Mouse (Mus musculus) urinary bladder, postnatal 36 days (tissue): Measurements from ENCODE around the gene Cdk15.

Experiments
- DNase-seq, 2 experiments: peaks; one replicate each; pipeline ENCODE4 v3.0.0; 2022; ENCODE audit warnings: low spot score in 2 of 2, mixed read lengths in 1 of 2

Cdk15 gene

DNA sequence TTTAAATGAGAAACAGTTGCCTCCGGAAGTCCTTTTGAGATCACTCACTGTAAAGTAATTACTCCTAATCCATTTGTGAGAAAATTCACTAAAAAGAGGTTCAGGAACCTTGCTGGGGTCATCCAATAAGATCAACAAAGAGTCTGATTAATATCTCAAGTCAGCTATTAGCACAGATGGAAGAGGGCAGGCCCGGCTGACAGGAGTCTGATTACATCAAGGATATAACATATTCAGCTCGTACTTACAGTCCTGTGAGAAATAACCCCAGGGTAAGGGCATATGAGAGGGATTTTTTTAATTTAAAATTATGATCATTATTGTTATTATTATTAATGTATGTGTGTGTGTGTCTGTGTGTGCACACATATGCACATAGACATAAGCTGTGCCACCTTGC is 15.5 kb downstream of the Cdk15 start:
- DNase-seq, result no peak

DNA sequence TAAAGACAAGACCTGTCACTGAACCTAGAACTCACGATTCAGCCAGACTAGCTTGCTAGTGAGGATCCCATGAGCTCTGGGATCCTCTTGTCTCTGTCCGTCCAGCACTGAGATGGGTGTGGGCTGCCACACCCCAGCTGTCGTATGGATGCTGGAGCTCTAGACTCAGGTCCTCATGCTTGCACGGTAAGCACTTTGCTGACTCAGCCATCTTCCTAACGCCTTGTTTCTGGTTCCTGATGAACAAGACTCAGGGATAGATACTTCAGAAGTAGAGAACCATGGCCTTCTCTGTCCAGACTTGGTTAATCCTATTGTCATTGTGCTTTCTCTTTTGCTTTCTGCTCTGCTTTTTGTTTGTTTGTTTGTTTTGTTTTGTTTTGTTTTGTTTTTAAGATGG is 29.2 kb downstream of the Cdk15 start:
- no peak for DNase-seq

DNA sequence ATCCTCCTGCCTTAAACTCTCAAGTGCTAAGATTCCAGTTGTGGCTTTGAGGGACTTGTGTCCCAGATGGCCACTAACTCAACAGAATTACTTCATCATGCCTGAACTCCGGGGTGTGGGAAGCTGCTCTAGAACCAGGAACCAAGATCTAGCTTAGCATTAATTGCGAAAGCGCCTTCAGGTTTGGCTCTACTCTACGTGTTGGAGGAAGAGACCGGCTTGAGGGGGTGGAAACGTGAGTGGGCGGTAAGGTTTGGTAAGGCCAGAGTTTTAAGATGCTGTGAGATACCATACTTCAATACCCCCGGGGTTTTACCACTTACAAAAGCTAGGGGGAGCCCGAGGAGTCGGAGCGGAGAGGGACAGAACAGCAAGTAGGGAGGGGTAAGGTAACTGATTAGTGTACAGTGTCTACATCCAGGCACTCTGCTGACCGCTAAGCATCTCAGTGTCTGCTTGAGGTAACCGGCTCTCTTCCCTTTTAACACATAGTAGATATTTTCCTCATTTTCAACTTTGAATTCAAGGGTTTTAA is 29.7 kb downstream of the Cdk15 start:
- no peak for DNase-seq

DNA sequence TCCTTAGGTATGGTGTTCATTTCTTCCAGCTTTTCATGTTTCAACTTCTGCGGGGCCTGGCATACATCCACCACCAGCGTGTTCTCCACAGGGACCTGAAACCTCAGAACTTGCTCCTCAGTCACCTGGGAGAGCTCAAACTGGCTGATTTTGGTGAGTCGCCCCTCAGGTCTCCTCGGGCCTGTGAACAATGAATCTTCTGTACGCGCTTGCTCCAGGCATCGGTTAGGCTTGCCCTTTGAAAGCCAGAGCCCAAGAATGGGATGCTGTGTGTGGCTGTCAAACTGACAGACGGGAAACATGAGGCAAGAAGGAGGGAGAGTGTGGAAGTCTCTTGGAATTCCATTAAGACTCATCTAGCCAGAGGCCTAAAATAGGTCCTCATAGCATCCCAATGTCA is 31.0 kb downstream of the Cdk15 start:
- DNase-seq, result no peak

DNA sequence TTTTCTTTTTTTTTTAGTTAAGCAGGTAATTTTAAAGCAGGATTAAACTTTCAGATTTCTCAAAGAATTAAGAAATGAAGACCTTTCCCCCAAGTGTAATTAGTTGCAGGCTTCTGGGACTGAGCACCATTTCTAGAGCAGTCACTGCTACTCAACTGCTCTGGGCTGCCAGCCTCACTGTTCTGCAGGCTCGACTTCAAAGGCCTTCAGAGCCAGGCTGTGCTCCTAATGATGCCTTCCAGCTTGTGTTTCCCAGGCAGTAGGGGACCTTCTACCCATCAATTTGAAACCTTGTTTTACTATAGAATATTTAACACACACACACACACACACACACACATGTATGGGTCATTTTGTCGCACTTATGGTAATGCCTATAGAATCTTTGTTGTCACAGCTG is 34.9 kb downstream of the Cdk15 start:
- no peak for DNase-seq

DNA sequence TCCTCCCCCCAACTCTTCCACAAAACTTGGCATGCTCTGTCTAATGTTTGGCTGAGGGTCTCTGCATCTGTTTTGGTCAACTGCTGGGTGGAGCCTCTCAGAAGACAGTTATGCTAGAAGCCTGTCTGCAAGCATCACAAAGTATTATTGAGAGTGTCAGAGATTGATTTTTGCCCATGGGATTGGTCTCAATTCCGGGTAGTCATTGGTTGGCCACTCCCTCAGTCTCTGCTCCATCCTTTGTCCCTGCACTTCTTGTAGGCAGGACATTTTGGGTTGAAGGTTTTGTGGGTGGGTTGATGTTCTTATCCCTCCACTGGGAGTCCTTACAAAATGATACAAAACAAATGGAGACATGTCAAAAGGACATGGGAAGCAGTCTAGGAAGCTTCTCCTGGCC is 39.1 kb downstream of the Cdk15 start:
- no peak for DNase-seq

DNA sequence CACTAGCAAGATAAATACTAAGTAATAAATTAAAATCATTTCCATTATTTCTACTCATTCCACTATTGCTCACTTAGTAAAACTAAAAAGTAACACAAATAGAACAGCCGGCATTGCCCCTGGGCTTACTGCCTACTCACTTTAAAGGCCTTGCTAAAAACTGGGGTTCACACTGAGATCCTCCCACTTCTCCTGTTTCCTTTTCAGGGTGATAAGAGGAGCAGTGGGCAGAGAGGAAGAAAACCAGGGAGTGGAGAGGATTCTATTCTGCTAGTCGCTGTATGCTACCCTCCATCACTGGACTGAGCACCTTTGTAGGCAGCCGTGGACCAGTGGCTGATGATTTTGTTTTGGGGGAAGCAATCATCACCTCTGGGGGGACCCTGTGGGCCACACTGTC is 40.5 kb downstream of the Cdk15 start:
- no peak for DNase-seq

DNA sequence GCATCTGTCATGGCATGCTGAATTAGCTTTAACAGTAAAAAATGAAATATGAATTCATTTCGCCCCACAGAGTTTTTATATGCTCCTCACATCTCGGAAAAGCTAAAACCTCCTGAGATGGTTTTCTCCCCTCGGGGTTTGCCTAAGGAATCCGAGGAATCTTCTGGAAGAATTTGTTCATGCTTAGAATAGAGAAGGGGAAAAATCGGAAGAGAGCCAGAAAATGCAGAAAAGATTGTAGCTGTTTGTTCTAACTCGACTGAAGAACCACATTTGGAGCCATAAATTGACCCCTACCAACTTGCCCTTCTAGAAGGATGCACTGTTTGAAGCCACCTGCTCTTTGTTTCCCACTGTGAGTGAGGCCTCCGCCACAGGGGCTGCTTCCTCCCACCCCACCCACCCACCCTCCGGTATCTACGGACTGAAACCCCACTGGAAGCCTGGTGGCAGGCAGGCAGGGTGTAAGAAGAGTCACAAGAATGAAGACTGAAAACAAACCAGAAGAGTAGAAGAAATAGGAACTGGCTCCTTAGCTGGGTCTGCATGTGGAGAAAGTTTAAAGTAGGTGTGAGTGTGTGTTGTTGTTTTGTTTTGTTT is 41.9 kb downstream of the Cdk15 start:
- no peak for DNase-seq

DNA sequence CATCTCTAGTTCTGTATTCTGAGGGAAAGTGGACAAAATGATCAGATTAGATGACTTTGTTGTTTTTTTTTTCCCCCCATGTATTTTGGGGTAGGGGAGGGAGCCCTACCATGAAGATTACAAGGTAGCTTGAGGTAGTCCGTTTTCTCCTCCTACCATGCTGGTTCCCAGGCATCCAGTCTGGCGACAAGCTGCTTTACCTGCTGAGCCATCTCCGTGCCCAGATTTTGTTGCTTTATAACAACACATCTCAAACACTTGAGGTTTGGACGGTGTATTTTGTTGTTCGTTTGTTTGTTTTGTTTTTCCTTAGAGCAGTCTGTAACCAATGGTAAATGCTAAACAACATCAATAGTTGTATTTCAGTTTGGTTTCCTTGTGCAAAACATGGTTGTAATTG is 50.6 kb downstream of the Cdk15 start:
- no peak for DNase-seq

DNA sequence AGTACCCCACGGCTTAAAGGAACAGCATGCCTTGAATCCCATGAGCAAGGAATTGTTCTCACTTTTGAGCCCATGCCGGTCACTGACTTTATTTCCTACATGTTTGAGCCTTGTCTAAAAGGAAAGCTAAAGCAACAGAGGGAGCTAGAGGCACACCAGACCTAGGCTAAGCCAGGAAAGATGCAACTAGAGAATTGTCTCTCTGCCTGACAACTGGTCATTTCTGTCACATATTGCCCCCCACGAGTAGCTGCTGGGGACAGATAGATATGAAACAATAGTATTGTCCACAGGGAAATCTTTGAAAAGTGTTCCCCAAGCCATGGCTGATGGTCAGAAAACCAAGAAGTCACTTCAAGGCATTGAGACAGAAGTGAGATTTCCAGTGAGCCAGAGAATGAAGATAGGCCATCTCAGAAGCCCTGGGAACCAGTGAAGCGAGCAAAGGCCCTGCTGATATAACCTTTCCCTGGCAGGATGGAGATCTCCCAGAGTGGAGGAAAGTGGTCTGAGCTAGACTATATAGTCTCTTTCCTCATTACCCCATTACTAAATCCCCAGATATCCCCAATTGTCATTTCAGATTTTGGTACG is 54.7 kb downstream of the Cdk15 start:
- DNase-seq, result no peak

DNA sequence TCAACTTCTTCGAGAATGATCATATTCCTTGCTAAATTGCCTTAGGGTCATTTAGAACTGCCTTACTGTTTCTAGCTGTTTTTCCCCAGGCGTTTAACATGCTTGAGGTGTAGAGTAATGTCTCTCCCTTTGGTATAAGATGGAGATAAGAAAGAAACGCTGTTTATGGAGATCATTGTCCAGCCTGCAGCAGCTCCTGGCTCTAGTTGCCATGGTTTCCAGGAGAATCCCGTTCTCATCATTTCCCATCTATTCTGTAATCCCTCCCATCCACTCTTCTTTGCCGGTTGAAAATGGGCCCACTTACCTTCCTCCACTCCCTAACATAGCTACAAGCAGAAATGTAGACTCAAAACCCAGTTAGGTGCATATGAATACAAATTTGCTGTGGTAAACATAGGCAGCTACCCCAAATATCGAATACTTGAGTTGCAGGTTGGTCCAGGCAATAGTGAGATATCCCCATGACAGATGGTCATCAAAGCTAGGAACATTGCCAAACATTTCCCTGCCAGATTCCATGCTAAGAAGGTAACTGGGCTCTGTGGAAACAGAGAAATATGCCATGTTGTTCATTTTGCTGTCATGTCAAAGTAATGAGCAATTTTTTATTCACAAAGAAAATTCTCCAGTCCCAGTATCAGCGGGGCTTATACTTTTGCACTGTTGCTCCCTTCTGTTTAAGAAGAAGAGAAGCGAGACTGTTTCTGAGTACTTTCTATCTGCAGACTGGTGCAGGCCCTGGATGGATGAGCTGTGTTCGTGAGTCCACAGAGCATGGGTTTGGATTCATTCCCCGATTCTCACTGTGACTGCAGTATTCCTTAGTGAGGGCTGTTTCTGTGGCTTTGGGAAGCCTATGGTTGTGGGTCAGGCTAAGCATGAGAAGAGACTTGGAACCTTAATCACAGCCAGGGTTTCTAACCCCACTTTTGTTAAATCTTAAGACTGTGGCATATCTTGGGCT is 55.8 kb downstream of the Cdk15 start:
- DNase-seq, result no peak

DNA sequence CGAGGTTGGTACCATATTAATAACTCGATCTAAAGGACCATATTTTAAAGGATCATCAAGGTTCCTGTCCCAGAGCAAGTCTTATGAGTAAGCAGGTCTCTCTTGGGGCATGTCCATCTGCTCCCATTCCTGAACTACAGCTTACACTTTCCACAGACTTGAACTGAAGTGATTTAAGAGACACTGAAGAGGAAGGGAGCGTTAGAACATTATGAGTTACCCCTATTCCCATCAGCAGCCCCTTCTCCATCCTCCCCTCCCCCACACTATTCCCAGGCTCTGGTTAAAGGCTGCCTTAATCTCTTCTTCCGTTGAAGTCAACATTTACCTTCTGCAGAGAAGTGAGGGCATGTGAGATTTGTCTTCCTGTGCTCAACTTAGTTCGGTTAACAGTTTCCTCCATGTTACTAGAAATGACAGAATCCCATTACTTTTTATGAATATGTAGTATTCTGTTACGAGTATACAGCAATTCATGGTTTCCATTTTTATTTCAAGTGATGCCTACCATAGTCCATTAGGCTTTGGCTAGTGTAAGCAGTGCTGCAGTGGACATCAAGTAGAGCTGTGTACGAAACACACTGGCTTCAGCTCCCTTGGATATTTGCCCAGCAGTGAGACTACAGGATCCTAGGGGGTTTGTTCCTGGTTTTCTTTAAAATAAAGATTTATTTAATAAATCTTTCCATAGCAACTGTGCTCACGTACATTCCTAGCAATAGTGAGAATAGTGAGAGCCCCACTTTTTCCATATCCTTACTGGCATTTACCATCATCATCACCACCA is 56.6 kb downstream of the Cdk15 start:
- no peak for DNase-seq

DNA sequence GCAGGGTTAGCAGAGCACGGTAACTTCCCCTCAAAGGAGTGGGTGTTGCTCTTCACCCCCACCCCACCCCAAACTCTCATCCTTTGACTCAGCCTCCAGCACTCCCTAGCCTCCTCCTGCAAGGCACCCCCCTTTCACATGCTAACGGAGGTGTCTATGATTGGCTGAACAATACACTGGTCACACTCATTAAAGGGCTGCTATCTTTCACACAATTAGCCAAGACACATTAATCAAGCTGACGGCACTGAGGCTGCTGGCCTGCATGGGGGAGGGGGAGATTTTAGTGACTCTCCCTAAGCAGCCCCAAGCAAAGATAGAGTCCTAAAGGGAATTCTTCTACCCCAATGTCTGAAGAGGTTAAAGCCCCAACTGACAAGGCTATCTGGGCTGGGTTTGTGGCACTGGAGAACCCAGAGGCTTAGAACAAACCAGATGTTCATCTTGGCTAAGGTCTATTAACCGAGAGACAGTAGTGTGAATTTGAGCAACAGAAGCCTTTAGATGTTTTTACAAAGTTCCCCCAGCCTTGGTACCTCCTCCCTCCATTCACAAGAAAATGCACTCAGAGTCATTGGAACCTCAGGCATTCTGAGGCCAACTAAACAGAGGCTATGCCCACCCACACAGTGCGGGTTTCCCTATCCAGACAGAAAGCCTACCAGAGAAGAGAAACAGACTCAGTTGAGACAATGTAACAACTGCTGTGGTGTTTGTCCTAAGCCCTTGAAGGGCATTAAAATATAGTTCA is 58.5 kb downstream of the Cdk15 start:
- no peak for DNase-seq

DNA sequence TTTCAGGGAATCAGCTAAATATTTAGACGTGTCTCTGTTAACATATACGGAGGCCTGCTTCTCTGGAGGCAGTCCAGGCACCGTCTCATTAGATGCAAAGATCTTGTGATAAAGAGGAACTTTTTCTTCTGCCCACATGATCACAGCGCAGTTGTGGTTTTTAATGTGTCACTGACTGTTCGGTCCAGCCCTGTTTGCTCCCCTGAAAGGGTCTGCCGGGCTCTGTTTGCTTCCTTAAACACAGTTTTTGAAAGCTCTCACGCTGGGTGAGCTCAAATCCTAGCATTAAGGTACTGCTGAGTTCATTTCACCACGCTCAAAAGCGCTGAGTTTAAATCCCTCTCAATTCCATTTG is 59.3 kb downstream of the Cdk15 start:
- no peak for DNase-seq

DNA sequence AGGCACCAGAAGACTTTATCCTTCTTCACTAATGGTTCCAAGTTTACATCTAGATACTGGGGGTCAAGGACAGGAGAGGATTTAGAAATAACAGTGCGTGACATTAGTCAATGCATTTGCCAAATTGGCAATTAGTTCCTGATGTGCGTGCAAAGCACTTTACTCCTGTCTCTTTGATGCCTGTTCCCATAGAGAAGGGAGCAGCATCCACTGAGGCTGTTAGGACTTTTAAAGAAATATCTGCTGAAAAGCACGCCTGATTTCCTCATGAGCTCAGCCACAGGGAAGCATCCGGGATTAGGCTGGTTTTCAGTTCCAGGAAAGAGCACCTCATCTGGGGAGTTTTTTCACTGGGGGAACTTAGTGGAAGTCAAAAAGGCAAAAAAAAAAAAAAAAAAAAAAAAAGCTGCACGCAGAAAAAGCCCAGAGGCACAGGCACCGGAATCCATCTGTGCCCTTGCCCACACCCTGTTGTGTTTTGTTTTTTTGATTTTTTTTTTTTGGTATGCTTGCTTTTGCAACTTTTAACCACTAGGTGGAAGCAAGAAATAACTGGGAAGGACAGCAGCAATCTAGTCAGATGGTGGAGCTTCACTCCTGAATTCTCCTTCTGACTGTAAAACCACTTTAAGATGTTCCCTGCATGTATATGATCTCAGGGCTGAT is 59.8 kb downstream of the Cdk15 start:
- no peak for DNase-seq

DNA sequence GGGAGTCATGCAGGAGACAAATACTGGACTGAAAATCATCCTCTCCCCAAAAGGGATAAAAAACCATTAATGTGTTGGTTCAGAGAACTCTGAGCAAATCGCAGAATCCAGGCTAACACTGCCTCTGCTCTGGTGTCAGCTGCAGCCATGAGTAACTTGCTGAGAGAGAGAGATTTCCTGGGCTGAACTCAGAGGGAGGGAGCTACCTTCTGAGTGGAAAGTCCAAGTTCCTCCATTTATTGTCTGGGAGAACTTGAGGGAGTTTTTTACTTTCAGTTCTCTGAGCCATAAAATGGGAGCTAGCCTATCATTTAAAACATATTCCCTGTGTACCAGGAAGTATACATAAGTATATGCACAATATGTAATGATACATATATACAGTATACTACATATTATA is 60.7 kb downstream of the Cdk15 start:
- DNase-seq, result no peak

DNA sequence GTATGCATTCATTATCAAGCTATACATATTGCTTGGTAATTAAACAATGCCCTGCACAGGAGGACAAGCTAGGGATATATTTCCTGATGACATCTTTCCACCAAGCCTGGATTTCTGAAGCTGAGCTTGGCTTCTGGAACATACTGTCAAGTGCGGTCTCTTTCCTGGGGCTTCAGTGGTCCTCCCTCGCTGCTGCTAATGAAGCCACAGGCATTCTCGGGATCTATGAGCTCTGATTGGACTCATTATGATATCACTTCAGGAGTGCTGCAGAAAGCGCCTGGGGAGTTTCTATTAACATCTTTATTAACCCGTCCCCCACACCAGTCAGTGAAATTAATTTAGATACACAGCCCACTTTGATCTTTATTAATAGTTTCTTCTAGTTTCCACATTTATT is 62.2 kb downstream of the Cdk15 start:
- DNase-seq, result no peak

DNA sequence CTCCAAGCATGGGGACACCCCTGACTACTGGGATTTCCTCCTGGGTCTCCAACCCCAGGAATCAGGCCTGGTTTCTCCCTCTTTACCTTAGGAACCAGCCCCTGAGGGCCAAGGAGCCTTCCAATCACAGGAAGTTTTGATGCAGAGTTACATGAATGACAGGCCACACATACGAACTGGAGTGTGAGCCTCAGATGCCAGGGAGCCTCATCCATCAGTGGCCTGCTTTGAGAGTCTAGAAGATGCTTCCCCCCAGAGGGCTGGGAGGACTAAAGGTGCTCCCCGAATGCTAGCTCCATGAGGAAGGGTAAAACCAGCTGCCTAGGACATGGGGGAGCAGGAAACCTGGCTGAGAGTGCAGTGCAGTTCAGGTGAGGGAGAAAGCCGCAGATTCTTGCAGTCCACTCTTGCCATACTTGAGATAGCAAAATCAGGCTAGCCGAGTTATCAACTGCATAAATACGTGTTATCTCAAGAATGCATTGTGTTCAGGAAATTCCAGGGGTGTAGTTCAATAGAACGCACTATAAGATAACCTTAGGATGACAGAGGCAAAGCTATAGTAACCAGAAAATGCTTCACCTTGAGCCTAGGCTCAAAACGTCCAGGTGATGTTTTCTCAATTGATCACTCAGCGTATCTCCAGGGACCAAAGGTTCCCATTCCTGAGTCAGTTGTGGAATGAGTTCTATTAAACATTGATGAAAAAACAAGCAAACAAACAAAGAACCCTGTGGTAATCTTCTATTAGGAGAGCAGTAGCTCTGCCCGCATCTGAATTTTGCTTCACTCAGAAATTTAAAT is 64.6 kb downstream of the Cdk15 start:
- no peak for DNase-seq

DNA sequence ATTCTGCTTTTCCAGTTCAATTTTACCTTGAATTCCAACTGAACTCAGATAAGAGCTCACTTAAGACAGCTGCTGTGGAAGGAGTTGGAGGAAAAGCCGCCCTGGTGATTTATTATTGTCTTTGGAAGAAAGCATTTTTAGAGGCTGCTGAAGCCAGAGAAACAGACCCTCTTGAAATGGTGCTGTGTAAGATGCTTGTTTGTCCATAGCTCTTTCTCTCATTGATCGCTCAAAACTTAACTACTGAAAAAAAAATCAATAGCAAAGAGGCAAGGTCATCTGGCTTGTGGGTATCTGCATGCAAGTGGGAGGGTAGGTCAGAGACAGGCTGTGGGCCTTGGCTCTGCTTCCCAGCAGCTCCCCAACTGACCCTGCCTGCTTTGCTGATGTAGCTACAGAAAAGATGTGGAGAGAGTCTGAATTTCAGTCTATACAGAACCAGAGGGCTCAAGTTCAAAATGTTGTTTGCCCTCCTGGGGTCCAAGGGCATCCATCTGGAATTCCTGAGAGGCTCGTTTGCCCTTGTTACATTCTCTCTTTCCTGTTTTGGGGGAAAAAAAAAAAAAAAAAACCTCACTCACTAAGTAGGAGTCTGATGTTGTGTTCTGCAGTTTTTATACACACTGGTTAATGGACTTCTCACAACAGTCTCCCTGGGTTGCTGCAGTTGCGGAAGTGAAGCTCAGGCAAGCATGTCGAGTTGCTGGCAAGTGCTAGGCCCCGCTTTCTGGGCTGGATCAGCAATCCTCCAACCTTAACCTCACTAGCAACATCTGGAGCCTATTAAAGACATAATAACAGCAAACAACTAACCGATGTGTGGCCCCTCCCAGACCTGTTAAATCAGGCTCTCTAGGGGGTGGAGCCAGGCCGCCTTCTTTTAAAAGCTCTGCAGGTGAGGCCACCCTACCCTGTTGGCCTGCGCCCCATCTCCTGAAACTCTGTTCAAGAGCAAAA is 65.5 kb downstream of the Cdk15 start:
- DNase-seq, result no peak
